Mouse (Mus musculus) spleen, postnatal 10 days (tissue): ENCODE data around the gene Pgpep1l.

Source experiments
- DNase-seq, 2 experiments: peaks; one replicate each; pipeline ENCODE4 v3.0.0; 2021 to 2022; ENCODE audit warnings: low spot score in 2 of 2

The Pgpep1l gene

GRCm38 (mm10) chr7:68259523-68260081, 4.4 kb downstream of the Pgpep1l start:
- DNase-seq = no peak

GRCm38 (mm10) chr7:68258326-68259150, 5.5 kb downstream of the Pgpep1l start:
- DNase-seq = no peak

- DNase-seq = no peak
Measured at GRCm38 (mm10) chr7:68257767-68258166, 6.3 kb downstream of the Pgpep1l start.

DNA sequence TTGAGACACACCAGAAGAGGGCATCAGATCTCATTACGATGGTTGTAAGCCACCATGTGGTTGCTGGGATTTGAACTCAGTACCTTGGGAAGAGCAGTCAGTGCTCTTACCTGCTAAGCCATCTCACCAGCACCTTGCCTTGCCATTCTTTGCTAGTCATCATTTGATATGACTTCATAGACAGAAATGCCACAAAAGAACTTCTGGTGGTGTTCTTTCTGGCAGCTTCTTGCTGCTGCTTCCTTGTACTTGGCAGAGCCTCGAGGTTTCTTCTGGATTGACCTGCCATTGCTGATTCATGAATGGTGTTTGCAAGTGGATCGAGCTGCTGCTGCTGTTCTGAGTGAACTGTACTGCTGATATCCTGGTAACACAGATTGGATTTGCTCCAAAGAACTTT, 13.1 kb downstream of the Pgpep1l start:
- DNase-seq = no peak

DNA sequence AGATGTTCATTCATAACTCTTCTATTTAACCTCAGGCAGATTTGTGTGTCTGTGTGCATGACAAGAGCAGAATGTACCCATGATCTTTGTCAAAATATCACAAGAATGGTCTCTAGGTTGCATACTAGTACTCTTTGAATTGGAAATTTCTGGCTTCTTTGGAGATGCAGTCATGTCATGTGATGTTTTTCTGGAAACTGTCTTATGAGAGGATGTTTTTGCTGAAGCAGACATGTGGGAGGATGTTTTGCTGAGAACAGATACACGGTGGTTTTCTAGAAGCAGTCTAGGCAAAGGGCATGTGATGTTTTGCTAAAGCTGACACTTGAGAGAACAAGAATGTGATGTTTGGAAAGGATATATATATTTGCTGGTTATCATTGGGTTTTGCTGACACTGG, 13.6 kb downstream of the Pgpep1l start:
- no peak for DNase-seq

DNA sequence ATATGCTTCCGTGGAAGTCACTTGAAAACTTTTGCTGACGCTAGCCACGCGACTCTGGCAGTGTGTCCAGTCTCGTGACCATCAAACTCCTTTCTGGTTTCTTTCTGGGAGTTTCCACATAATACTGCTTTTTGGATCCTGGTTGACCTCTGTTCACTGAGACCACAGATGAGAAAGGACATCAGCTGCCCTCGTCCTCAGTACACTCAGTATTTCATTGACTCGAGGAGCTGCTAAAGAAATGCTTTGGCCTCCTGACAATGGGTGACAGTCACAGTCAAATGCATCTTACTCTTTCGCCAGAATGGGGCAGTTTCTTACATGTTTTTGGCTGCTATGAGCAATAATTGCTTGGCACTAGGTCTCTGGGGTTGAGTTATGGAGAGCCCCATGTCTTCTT, 17.8 kb downstream of the Pgpep1l start:
- no peak for DNase-seq

DNA sequence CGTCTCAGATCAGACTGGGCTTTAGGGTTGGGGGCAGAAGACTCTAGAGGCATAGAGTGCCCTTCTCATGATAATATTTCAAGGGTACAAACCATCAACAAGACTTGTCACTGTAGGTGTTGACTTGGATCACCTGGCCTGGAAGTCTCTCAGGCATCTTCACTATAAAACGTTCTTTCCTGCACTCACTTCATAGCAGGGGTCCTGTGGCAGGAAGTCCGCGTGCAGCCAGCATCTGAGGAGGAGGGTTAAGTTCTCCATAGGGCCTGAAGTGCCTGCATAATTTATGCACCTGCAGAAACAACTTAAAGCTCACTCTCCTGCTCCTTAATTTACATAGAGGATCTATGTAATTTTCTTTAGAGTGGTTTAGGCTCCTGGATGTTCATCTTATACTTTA, 18.4 kb downstream of the Pgpep1l start:
- no peak for DNase-seq

DNA sequence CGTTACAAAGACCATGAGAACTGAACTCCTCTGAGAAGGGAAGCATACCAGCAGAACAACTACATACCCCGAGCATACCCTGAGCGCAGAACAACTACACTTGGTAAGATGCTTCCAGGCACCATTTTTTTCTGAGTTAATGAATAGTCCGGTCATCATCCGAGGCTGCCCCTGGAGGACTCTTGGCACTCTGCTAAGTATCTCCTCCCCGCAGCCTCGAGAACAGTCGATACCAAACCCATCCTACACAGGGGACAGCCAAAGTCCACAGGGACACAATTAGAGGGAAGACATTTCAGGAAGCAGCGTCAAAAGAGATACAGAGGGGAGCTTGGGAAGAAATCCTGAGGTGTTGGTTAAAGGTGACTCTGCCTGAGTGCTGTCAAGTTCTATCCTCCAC, 22.8 kb downstream of the Pgpep1l start:
- no peak for DNase-seq

DNA sequence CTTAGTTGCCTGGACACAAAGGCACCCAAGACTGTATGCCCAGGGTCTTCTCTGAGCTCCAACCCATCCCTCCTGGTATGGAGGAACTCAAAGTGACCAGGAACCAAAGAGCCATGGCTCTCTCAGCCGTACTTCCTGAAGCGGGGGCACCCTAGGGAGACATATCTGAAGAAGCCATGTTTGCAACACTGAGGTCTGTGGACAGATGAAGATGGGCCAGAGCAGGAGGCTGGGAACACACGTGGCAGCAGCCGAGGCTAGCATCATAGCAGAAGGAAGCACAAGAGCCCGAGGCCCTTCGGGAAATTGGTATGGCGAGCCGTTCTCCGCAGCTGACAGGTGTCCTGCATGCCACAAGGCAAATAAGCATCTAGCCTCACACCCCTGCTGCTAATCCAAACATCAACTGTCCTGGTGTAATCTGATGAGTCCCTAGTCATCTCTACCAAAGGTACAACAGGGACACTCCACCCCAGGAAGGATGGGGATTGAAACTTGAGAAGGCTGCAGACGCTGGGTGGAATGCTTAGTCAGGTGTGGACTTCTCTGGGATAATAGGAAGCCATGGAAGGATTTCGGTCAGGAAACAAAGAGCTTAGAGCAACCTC, 24.7 kb downstream of the Pgpep1l start:
- DNase-seq = no peak

- DNase-seq = no peak
Measured at GRCm38 (mm10) chr7:68236817-68237216, 27.2 kb downstream of the Pgpep1l start.

DNA sequence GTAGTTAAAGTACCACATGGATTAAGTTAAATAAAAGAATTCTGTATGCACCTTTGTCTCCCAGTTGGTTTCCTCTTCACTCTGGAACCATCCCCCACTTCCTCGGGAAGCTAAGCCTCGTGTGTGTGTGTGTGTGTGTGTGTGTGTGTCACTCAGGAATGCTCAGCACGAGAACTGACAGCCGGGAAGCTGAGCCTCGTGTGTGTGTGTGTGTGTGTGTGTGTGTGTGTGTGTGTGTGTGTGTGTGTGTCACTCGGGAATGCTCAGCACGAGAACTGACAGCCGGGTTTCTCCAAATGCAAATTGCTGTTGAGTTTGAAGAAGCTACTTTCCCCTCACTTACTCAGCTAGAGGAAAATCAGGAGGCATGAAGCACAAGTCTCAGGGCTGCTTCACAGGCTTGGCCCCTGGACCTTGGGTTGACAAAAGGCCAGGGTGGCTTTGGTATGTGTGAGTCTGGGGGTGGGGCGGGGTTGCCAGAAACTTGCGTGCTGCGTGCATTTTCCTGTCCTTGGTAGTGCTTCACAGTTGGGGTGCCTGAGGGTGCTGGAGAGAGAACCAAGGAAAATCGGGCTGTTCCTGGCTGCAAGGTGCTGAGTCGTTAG, 30.3 kb downstream of the Pgpep1l start:
- DNase-seq = no peak

DNA sequence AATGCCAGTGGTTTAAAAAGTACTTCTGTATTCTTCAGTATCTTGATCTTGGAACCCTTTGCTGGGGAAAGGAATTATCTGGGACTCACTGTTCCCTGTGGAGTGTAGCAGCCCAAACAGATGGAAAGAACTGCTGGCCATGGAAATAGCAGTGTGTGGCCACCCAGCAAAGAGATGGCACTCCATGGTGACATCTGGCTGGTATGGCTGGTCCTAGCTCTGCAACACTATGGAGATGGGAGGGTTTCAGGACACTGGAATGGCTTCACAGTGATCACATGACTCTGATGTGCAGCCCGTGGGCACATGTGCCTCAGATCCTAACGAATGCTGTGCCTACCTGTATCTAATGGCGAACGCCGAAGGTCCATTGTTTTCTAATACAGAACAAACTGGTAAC, 31.5 kb downstream of the Pgpep1l start:
- DNase-seq = no peak

GRCm38 (mm10) chr7:68230831-68231230, 33.2 kb downstream of the Pgpep1l start:
- DNase-seq = no peak

DNA sequence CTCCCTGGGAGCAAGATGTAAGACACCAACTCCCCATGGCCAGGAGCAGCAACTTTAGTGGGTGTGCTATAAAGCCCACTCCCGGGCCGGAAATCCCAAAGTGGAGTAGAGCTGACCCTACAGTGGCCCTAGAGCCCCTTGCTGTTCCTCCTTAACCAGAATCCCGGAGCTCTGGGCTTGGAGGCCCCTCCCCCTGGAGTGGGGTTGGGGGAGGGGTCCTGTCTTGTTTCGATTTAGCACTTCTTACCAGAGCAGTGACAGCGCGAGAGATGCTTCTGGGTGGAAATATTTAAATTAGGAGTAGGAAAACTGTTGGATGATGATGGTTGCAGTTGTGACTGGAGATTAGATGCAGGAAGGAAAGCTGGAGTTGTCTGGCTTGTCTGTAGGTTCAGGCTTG, 35.5 kb downstream of the Pgpep1l start:
- DNase-seq = no peak

DNA sequence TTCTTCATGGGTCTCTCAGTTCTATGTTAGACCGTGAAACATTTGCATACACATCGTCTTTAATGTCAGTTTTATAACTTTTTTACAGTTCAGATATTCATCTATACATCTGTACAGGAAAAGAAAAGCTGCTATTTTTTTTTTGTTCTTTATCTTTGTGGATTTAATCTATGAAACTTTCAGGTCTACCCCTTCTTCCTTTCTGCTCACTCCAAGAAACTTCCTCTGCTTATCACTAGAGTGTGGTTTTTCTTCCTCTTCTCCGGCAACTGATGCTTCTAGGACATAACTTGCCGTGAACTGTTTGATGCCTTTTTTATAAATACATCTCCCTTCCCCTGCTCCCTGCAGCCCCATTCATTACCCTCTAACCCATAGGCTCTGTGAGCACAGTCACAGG, 36.4 kb downstream of the Pgpep1l start:
- no peak for DNase-seq

- no peak for DNase-seq
Measured at GRCm38 (mm10) chr7:68227021-68227420, 37.0 kb downstream of the Pgpep1l start.

GRCm38 (mm10) chr7:68225427-68226054, 38.5 kb downstream of the Pgpep1l start:
- DNase-seq = no peak

DNA sequence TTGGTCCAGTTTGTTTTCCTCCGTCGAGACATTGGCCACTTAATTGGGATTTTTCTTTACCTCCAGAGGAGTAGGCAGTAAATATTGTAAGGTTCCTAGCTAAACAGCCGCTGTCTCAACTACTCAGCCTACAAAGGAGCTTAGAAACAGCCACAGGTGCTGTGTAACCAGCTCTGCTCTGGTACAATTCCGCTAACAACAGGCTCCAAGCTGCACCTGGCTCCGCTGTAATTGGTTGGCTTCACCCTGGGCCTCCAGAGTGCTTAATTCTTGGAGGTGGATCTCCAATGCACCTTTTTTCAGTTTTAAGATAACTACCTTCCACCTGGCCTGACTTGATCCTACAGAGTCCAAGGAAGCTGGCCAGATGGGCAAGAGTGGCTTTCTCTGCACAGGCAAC, 40.0 kb downstream of the Pgpep1l start:
- no peak for DNase-seq

- DNase-seq = no peak
Measured at GRCm38 (mm10) chr7:68223356-68223808, 40.7 kb downstream of the Pgpep1l start.

DNA sequence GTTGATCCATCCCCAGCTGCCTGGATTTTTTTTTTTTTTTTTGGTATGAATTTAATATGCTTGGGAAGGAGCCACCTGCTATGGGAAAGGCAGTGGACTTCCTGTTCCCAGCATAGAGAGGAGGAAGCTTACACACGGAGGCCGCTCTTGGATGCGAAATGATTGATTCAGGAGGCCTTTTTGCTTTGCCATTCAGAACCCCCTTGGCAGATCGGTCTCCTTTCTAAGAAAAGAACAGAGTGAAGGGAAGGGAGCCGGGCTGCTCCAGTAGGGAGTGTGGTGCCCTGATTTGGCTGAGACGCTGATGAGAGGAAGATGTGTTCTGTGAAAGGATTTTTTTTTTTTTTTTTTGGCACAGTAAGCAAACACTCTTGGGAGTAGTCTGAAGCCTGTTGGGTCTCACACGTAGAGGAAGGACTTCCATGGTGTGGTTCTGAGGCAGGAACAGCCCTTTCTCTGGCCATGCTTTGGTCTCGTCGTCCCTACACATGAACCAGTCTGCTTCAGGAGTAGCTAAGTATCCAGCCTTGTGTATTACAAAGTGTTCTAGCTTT, 42.3 kb downstream of the Pgpep1l start:
- DNase-seq = no peak

DNA sequence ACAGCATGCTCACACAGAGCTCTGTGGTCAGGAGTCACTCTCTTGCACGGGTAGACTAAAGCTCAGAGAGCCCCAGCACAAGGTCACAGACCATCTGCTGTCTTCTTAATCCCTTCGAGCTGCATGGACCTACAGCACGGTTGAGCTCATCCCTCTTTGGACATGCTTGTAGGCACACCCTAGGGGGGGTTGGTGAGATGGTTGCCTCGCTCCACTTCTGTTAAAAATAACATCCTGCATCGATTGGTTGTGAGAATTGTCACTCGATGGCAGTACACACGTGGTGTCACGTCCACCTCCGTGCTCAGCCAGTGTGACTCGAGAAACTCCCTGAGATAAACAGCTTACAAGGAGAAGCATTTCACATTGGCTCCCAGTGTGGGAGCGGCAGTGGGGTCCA, 45.2 kb downstream of the Pgpep1l start:
- no peak for DNase-seq

- no peak for DNase-seq
Measured at GRCm38 (mm10) chr7:68215522-68216070, 48.4 kb downstream of the Pgpep1l start.
